Mouse (Mus musculus) frontal cortex, postnatal 25 days (tissue): ENCODE results near the gene Slc26a6.

ENCODE experiments used
- DNase-seq, 2 experiments: peaks; one replicate each; pipeline ENCODE4 v3.0.0; 2022; ENCODE audit warnings: low spot score in 2 of 2

Gene Slc26a6

DNA sequence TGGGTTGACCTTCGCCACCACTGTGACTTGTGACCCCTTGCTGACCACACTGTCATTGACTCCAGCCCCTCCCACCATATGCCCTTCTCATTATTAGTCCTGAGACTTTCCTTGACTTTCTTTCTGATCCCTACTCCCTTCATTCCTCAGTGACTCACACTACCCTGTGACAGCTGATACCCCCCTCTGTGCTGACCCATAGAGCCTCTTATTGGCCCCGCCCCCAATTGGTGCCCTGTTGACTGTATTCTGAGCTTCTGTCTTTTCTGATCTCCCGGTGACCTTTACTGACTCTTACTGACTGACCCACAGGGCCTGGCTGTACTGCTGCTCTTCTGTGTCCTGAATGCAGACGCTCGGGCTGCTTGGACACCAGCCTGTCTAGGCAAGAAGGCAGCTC, 7.7 kb upstream of the Slc26a6 start:
- no peak for DNase-seq

DNA sequence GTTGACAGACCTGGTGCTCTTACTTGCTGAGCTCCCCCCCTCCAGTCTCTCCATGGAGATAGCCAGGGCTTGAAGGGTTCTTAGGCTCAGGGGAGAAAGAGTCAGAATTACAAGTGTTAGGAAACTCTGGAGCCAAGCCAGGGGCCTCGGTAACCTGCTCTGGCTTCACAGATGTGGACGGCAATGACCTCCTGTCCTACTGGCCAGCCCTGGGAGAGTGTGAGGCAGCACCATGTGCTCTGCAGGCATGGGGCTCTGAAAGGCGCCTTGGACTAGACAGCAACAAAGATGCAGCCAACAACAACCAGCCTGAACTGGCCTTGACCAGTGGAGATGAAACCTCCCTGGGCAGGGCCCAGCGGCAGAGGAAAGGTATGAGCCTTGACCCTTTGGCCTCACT, 5.7 kb upstream of the Slc26a6 start:
- DNase-seq = no peak

DNA sequence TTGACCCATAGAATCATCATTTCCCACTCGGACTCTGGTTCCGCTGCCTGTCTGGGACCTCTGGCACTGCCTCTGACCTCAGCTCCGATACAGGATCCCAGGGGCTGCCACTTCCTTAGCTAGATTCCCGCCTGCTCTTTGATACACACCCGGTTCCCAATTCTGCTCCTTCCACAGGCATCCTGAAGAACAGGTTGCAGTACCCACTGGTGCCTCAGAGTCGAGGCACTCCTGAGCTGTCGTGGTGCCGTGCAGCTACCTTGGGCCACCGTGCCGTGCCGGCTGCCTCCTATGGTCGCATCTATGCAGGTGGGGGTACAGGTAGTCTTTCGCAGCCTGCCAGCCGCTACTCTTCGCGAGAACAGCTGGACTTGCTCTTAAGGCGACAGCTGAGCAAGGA, 4.7 kb upstream of the Slc26a6 start:
- no peak for DNase-seq

- peak; percentile 76 to 86 for DNase-seq
Observed at GRCm38 (mm10) chr9:108853635-108854240, 655 bp downstream of the Slc26a6 start.

DNA sequence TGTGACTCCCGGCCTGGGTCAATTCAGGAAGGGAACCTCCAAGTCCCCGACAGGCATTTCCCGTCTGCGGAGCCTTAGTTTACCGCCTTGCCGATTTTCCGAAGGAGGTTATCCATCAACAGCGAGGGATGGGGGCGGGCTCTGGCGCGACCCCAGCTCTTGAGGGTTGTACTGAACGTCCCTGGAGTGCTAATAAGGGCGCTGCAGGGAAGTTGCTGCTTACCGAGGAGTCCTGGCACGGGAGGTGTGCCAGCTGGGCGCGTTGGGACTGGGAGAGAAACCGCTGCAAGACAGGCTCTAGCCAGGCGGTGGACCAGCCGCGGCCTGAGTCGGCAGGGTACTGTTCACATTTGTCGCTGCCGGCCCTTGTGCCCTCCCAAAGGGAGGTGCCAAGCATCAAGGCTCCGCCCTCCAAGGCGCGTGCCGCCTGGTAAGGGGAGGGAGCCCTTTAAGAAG, 1.2 kb downstream of the Slc26a6 start:
- DNase-seq = peak in 1 of 2 experiments; percentile 77

GRCm38 (mm10) chr9:108855335-108855734, 2.3 kb downstream of the Slc26a6 start:
- DNase-seq = no peak

DNA sequence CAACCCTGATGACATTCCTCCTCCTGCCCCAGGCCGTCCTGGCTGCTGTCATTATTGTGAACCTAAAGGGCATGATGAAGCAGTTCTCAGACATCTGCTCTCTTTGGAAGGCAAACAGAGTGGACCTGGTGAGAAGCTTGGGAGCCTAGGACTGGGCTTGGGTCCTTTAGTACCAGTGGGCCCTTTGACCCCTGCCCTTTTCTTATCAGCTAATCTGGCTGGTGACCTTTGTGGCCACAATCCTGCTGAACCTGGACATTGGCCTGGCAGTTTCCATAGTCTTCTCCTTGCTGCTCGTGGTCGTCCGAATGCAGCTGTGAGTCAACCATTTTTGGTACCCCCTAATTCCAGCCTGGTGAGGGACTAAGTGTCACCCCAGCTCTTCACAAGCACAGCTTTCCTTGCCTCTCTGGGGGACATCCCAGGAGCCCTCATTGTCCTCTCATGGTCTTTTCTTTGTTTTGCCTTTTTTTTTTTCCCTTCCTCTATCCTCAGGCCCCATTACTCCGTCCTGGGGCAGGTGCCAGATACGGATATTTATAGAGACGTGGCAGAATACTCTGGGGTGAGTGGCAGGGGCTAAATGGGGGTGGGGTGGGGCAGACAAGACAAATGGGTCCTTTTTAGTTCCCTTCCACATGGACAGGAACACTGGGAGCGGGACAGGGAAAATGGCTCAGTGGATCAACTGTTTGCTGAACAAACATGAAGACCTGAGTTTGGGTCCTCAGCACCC, 5.9 kb downstream of the Slc26a6 start:
- DNase-seq = no peak

DNA sequence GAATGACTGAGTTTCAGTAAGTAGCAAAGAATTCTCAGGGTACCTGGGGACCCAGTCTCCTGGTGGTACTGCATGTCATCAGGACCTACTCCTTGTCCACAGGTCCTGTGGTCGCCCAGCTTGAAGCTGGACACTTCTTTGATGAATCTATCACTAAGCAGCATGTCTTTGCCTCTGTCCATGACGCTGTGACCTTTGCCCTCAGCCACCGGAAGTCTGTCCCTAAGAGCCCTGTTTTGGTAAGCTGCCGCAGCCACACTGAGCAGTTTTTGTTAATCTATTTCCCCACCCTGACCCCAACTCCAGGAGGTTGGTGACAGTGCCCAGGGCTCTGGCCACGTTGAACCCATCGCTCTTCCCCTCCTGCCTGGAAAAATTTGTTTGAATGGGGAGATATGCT, 59.2 kb downstream of the Slc26a6 start:
- DNase-seq = no peak

DNA sequence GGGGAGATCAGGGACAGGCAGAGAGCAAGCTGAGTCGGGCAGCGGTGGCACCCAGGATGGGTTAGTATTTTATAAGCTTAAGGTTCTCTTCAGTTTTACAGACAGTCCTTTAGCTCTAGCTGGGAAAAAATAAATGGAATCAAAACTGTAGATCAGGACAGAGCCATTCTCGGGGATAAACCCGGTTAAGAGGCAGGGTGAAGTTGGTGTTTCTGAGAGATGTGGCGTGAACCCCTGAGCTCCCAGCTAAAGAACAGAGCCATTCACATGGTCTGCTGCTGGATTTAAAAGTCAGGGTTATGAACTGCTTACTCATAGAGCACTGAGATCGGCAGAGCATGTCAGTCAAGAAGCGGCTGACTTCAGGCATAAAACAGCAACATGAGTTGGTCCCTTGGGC, 60.1 kb downstream of the Slc26a6 start:
- DNase-seq = no peak

- DNase-seq = no peak
Observed at GRCm38 (mm10) chr9:108913621-108914020, 60.5 kb downstream of the Slc26a6 start.

DNA sequence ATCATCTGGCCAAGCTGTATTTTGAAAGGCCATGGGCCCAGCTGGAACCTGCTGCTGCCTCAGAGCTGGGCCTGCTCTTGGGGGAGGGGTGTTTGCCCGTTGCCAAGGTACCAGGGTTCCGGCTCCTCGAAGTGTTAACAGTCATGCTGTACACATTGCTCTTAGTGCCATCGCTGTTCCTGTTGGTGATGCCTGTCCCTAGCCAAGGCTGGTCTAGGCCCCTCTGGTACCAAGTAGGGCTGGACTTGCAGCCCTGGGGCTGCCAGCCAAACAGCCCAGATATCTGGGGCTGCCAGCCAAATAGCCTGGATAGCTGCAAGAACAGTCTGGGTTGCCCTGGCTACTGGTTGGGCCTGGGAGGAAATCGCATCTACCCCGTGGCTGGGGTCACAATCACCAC, 61.4 kb downstream of the Slc26a6 start, which contains the start of gene Tmem89:
Gene Tmem89 (plus strand): TSS at position 129 of the 400 bp plus-strand sequence.
- DNase-seq = peak in 1 of 2 experiments; percentile 21

DNA sequence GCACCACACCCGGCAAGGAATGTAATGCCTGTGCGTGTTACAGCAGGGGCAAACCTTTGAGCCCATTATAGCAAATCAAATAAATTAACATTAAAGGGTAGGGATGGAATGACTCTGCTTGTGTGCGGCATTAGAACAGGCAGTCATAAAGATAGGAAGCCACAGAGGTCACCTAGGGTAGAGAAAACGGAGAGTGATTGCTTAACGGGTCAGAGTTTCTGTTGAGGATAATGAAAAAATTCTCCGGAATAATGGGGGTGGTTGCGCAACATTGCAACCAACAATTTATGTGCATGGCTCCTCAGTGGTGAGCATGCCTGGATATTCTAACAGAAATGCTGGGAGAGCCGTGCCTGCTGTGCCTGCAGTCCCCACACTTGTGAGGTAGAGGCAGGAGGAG, 72.8 kb downstream of the Slc26a6 start:
- no peak for DNase-seq

DNA sequence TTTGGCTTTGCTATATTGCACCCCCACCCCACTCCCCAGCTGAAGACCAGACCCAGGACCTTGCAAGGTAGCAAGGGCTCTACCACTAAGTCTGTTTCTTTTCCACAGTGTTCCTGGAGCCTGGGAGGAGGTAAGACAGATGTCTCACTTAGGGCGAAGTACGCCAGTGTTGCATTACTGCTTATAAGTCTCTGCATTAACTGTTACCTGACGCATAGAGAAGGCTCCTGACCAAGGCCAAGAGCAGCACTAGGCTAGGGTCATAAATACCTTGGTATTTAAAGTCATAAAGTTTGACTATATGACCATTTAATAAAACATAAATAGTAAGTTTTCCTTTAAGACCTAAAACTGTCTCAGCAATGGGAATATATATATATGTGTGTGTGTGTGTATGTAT, 75.3 kb downstream of the Slc26a6 start:
- DNase-seq = no peak

GRCm38 (mm10) chr9:108935991-108936390, 82.9 kb downstream of the Slc26a6 start:
- no peak for DNase-seq

- peak; percentile 92 to 94 for DNase-seq
Observed at GRCm38 (mm10) chr9:108936418-108937364, 83.6 kb downstream of the Slc26a6 start, which contains the start of gene Uqcrc1. Uqcrc1 (plus strand) TSS chr9:108936633.

- no peak for DNase-seq
Observed at GRCm38 (mm10) chr9:108945111-108945510, 92.0 kb downstream of the Slc26a6 start.

GRCm38 (mm10) chr9:108945608-108946007, 92.5 kb downstream of the Slc26a6 start:
- DNase-seq = no peak

DNA sequence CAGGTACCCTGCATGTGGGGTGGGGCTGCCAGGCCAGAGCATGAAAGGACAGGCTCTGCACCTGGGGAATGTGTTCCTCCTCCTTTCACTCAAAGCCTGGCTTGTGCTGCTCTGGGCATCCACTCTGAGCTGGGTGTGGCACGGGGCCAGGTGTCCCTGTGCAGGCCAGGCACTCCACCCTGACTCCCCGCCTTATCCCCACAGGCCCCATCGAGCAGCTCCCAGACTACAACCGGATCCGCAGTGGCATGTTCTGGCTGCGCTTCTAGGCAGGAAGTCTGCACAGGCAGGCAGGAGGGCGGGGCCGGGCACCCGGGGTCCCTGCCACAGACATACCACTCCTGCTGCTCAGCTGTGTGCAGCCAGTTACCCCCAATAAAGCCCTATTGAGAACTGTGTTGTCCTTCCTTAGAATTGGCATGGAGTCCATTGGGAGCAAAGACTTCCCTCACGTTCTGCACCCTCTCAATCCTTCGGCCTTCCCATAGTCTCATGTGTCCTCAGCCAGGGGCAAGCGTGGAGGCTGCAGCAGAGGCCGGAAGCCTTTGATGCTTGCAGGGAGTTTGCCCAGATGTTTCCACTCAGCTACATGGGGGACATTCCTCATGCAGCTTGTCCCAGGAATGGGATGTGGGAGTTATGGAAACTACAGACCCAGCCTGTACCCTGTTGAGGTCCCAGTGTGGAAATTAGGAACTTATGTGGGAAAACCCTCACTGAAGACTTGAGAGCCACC, 96.3 kb downstream of the Slc26a6 start:
- DNase-seq = no peak

- no peak for DNase-seq
Observed at GRCm38 (mm10) chr9:108949967-108950728, 97.1 kb downstream of the Slc26a6 start.

DNA sequence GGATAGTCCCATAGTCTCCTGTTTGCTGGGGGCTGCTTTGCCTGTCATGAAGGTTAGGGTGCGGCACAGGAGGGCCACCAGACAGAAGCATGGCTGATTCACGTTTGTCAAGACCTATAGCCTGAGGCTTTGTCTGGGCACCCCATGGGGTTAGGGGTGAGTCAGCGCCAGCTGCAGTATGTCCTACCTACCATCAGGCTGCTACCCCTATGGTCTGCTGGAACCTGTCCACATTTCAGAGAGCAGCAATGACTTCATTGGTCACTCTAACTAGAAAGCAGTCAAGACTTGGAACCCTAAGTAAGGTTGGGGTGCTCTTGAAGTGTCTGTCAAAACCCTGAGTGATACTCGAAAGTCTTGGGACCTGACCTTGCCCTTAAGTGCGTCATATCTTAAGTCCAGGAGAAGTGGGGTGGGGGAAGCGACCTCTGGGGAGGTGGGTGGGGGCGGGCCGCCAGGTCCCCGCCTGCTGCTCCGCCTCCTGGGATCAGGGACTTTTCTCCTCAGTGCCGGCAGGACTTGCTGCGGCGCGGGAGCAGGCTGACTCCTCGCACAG, 100.1 kb downstream of the Slc26a6 start, which contains the start of gene Col7a1:
Gene Col7a1 (plus strand): TSS at position 506 of the 556 bp plus-strand sequence.
- no peak for DNase-seq
